Mouse (Mus musculus) intestine, embryonic 14.5 days (tissue): Measurements from ENCODE around the gene Shf. TPM values are rescaled to one million over a fixed set of nuclear protein-coding genes. Genes with fewer than 3 reads are reported as not detected.
"Not testable (repeated sequence)": the region's sequence is repeated elsewhere in the genome, so short reads cannot be mapped to it uniquely, and the experiment has no call there.

Experiments
- ATAC-seq: fragments of 200-750 bp; cut with Nextera tagmentation; replicated peaks from 2 replicates; pipeline ENCODE4 v1.8.0; 2017; ENCODE audit warnings: low read depth, moderate number of reproducible peaks, moderate TSS enrichment, moderate library complexity; ENCODE audit not compliant: low FRiP score, low TSS enrichment
- DNase-seq: peaks from one replicate; pipeline ENCODE4 v3.0.0-alpha.2; 2018; ENCODE audit warnings: low spot score
- H3K27ac ChIP-seq: fragments of 300-500 bp; sonication (generic); 2 replicates; pipeline ENCODE4 v1.5.1; 2014; ENCODE audit warnings: low read depth, mild to moderate bottlenecking, control low read depth
- H3K27me3 ChIP-seq: fragments of 300-500 bp; sonication (generic); replicated peaks from 2 replicates; pipeline ENCODE4 v1.6.1; 2014; ENCODE audit warnings: low read length, control low read depth; ENCODE audit not compliant: control insufficient read depth, insufficient read depth
- H3K36me3 ChIP-seq: fragments of 300-500 bp; sonication (generic); 2 replicates; pipeline ENCODE4 v1.6.1; 2014; ENCODE audit warnings: low read length, control low read depth; ENCODE audit not compliant: control insufficient read depth, insufficient read depth
- H3K4me1 ChIP-seq: fragments of 300-500 bp; sonication (generic); replicated peaks from 2 replicates; pipeline ENCODE4 v1.6.1; 2014; ENCODE audit warnings: low read length, control low read depth, mixed read lengths; ENCODE audit not compliant: control insufficient read depth, insufficient read depth
- H3K4me2 ChIP-seq: fragments of 300-500 bp; sonication (generic); 2 replicates; pipeline ENCODE4 v1.6.1; 2014; ENCODE audit warnings: low read length
- H3K4me3 ChIP-seq: fragments of 300-500 bp; sonication (generic); 2 replicates; pipeline ENCODE4 v1.5.1; 2014; ENCODE audit warnings: low read depth, low read length, control low read depth, mixed read lengths
- H3K9ac ChIP-seq: fragments of 300-500 bp; sonication (generic); 2 replicates; pipeline ENCODE4 v1.6.1; 2014; ENCODE audit warnings: mild to moderate bottlenecking, low read length
- H3K9me3 ChIP-seq: fragments of 300-500 bp; sonication (generic); 2 replicates; pipeline ENCODE4 v1.6.1; 2016; ENCODE audit warnings: low read length, control low read depth; ENCODE audit not compliant: control insufficient read depth
- WGBS: fragments of 180-500 bp; shearing (Covaris S2); extraction: QIAGEN DNeasy Blood & Tissue Kit; methylation state at CpG from one replicate; pipeline ENCODE4 v1.1.7; 2014; 5-methylcytosine and 5-hydroxymethylcytosine counted together
- polyA plus RNA-seq: library from polyadenylated mRNA; unstranded; fragments of >200 nt; fragmentation: Nextera tagmentation; extraction: Ambion mirVana; gene quantifications from 2 replicates; pipeline ENCODE4 v1.2.1, GENCODE M21; 2014

Shf gene
- polyA plus RNA-seq, 1 experiment from 2014 or later = 4.9 TPM

- 88% methylated on average over 3 of the region's 3 CpGs for WGBS
- Histone ChIP-seq H3K27ac (no peak overlapping the region), H3K36me3 (0 out of 2 replicates have a peak, but pooled peaks cover 8% of the 10 kb centered on the region), H3K4me1 (peaks cover 14% of the 10 kb centered on the region), H3K9me3 (no peaks in the 10 kb centered on the region), H3K4me3 (no peak overlapping the region), H3K4me2 (no peak overlapping the region), H3K9ac (no peak overlapping the region), H3K27me3 (no peaks in the 10 kb centered on the region)
- ATAC-seq = no peak
- DNase-seq = no peak
These were observed 21.7 kb downstream of the Shf start for GRCm38 (mm10) chr2:122347257-122347656.

- H3K4me1 ChIP-seq = peaks cover 14% of the 10 kb centered on the region
- H3K27ac ChIP-seq, H3K9ac ChIP-seq, ATAC-seq, DNase-seq, H3K4me2 ChIP-seq, H3K9me3 ChIP-seq, H3K36me3 ChIP-seq, H3K4me3 ChIP-seq, H3K27me3 ChIP-seq: not testable (repeated sequence)
- 86% methylated on average over 6 of the region's 6 CpGs for WGBS
These were observed 22.8 kb downstream of the Shf start for GRCm38 (mm10) chr2:122346164-122346563.

- Histone ChIP-seq H3K27ac (no peak overlapping the region), H3K4me2 (no peak overlapping the region), H3K4me3 (no peak overlapping the region), H3K36me3 (no peaks in the 10 kb centered on the region), H3K9me3 (no peaks in the 10 kb centered on the region), H3K9ac (no peak overlapping the region), H3K4me1 (peaks cover 14% of the 10 kb centered on the region), H3K27me3 (no peaks in the 10 kb centered on the region)
- WGBS = 76% methylated on average over 6 of the region's 6 CpGs
- DNase-seq (no peak), ATAC-seq (no peak)
These were observed 23.7 kb downstream of the Shf start for GRCm38 (mm10) chr2:122345106-122345893.

- Histone ChIP-seq H3K27ac (no peak overlapping the region), H3K36me3 (no peaks in the 10 kb centered on the region), H3K4me3 (no peak overlapping the region), H3K4me2 (no peak overlapping the region), H3K4me1 (no peaks in the 10 kb centered on the region), H3K9me3 (no peaks in the 10 kb centered on the region), H3K27me3 (no peaks in the 10 kb centered on the region), H3K9ac (no peak overlapping the region)
- WGBS = 66% methylated on average over 21 of the region's 21 CpGs
- no peak for ATAC-seq
- DNase-seq = no peak
These were observed 31.7 kb downstream of the Shf start for GRCm38 (mm10) chr2:122337291-122337690.

GRCm38 (mm10) chr2:122334170-122334569 is 34.8 kb downstream of the Shf start:
- Histone ChIP-seq H3K4me2 (no peak overlapping the region), H3K9ac (no peak overlapping the region), H3K36me3 (no peaks in the 10 kb centered on the region), H3K27me3 (no peaks in the 10 kb centered on the region), H3K27ac (no peak overlapping the region), H3K4me1 (no peaks in the 10 kb centered on the region), H3K9me3 (no peaks in the 10 kb centered on the region), H3K4me3 (no peak overlapping the region)
- WGBS = 63% methylated on average over 3 of the region's 3 CpGs
- ATAC-seq = no peak
- no peak for DNase-seq

GRCm38 (mm10) chr2:122332222-122332621 is 36.7 kb downstream of the Shf start:
- Histone ChIP-seq H3K27me3 (no peaks in the 10 kb centered on the region), H3K4me1 (no peaks in the 10 kb centered on the region), H3K9me3 (no peaks in the 10 kb centered on the region), H3K9ac (no peak overlapping the region), H3K27ac (no peak overlapping the region), H3K4me2 (no peak overlapping the region), H3K36me3 (no peaks in the 10 kb centered on the region), H3K4me3 (no peak overlapping the region)
- DNase-seq = no peak
- 79% methylated on average over 3 of the region's 3 CpGs for WGBS
- ATAC-seq = no peak

GRCm38 (mm10) chr2:122330317-122330716 is 38.6 kb downstream of the Shf start:
- 88% methylated on average over 4 of the region's 6 CpGs for WGBS
- not testable (repeated sequence) for H3K4me3 ChIP-seq, H3K9me3 ChIP-seq, H3K9ac ChIP-seq, H3K4me2 ChIP-seq, H3K27me3 ChIP-seq, H3K27ac ChIP-seq, H3K4me1 ChIP-seq, DNase-seq, ATAC-seq, H3K36me3 ChIP-seq

- ATAC-seq (no peak), DNase-seq (no peak)
- Histone ChIP-seq H3K4me2 (no peak overlapping the region), H3K9ac (no peak overlapping the region), H3K36me3 (no peaks in the 10 kb centered on the region), H3K9me3 (no peaks in the 10 kb centered on the region), H3K27me3 (no peaks in the 10 kb centered on the region), H3K27ac (no peak overlapping the region), H3K4me1 (no peaks in the 10 kb centered on the region), H3K4me3 (no peak overlapping the region)
- WGBS = 46% methylated on average over 3 of the region's 3 CpGs
These were observed 41.0 kb downstream of the Shf start for GRCm38 (mm10) chr2:122327986-122328385.

- Histone ChIP-seq H3K9ac (no peak overlapping the region), H3K27ac (no peak overlapping the region), H3K27me3 (no peaks in the 10 kb centered on the region), H3K36me3 (no peaks in the 10 kb centered on the region), H3K4me2 (no peak overlapping the region), H3K4me1 (no peaks in the 10 kb centered on the region), H3K4me3 (no peak overlapping the region), H3K9me3 (no peaks in the 10 kb centered on the region)
- DNase-seq = no peak
- WGBS = 75% methylated on average over 2 of the region's 2 CpGs
- no peak for ATAC-seq
These were observed 43.6 kb downstream of the Shf start for GRCm38 (mm10) chr2:122325361-122325760.
